Mouse (Mus musculus) midbrain, embryonic 15.5 days (tissue): ENCODE measurements around the gene Llcfc1. TPM values are rescaled to one million over a fixed set of nuclear protein-coding genes. Genes with fewer than 3 reads are reported as not detected.

Source experiments
- ATAC-seq: fragments of 200-750 bp; cut with Nextera tagmentation; replicated peaks from 2 replicates; pipeline ENCODE4 v1.8.0; 2017; ENCODE audit warnings: moderate TSS enrichment
- H3K27ac ChIP-seq: fragments of 300-500 bp; sonication (generic); 2 replicates; pipeline ENCODE4 v1.5.1; 2015; ENCODE audit warnings: mild to moderate bottlenecking, inconsistent platforms
- H3K27me3 ChIP-seq: fragments of 300-500 bp; sonication (generic); replicated peaks from 2 replicates; pipeline ENCODE4 v1.6.1; 2015; ENCODE audit warnings: inconsistent platforms
- H3K36me3 ChIP-seq: fragments of 300-500 bp; sonication (generic); replicated peaks from 2 replicates; pipeline ENCODE4 v1.6.1; 2015; ENCODE audit warnings: inconsistent platforms
- H3K4me1 ChIP-seq: fragments of 300-500 bp; sonication (generic); 2 replicates; pipeline ENCODE4 v1.6.1; 2015; ENCODE audit warnings: inconsistent platforms
- H3K4me2 ChIP-seq: fragments of 300-500 bp; sonication (generic); 2 replicates; pipeline ENCODE4 v1.6.1; 2015; ENCODE audit warnings: inconsistent platforms, mild to moderate bottlenecking, moderate library complexity
- H3K4me3 ChIP-seq: fragments of 300-500 bp; sonication (generic); 2 replicates; pipeline ENCODE4 v1.5.1; 2015; ENCODE audit warnings: mild to moderate bottlenecking, inconsistent platforms
- H3K9ac ChIP-seq: fragments of 300-500 bp; sonication (generic); 2 replicates; pipeline ENCODE4 v1.6.1; 2015; ENCODE audit warnings: mild to moderate bottlenecking, inconsistent platforms
- H3K9me3 ChIP-seq: fragments of 300-500 bp; sonication (generic); 2 replicates; pipeline ENCODE4 v1.6.1; 2016; ENCODE audit warnings: inconsistent platforms
- WGBS: fragments of 180-500 bp; shearing (Covaris S2); methylation state at CpG from one replicate; pipeline ENCODE4 v1.1.7; 2015; ENCODE audit warnings: mixed read lengths; 5-methylcytosine and 5-hydroxymethylcytosine counted together
- polyA plus RNA-seq: library from polyadenylated mRNA; unstranded; fragments of >200 nt; fragmentation: Nextera tagmentation; extraction: Ambion mirVana; gene quantifications from 2 replicates; pipeline ENCODE4 v1.2.1, GENCODE M21; 2015

The Llcfc1 gene
- polyA plus RNA-seq, 1 experiment from 2014 or later = not detected

DNA sequence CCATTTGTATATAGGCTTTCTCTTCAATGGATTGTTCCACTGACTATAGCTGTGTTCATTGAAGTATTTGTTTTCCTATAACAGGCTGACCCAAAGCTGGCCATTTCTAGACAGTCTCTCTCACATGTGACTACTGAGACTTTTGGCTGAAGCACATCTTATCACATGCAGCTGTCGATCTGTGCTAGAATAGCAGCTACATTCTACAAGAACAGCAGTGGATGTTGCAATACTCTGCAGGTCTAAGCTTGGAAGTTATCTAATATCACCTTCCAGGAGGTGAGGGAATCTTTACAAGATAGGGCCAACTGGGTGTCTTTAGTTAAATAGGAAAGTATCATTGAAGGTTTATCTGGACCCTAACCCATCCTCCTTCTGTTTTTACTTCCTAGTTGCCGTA, 37.2 kb downstream of the Llcfc1 start:
- WGBS = 94% methylated on average over 2 of the region's 2 CpGs
- Histone ChIP-seq H3K9ac (no peak overlapping the region), H3K9me3 (no peaks in the 10 kb centered on the region), H3K4me2 (no peak overlapping the region), H3K27ac (no peak overlapping the region), H3K36me3 (no peaks in the 10 kb centered on the region), H3K27me3 (no peaks in the 10 kb centered on the region), H3K4me1 (no peaks in the 10 kb centered on the region), H3K4me3 (no peak overlapping the region)
- ATAC-seq = no peak

DNA sequence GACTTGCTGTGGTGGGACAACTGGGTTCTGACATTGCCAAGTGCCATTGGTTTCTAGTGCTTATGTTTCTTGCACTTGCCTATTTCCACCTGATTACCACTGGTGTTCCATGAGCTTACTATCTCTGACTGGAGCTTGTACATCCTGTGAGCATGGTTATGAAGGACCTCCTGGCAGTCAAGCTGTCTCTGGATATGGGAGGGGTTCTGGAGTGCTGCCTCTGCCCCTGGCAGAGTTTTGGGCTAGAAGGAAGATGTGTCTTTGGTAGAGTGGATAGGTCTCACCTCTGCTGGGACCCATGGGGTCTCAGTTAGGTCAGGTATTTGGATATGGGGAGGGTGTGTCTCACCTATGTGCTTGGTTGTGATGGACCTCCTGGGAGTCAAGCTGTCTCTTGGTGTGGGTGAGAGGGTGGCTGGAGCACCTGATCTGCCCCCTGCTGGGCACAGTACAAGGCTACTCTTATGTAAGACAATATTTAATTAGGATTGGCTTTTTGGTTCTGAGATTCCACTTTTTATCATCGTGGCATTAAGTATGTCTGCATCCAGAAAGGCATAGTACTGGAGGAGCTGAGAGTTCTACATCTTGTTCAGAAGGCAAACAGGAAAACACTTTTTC, 43.9 kb downstream of the Llcfc1 start:
- no peaks in the 10 kb centered on the region for H3K36me3 ChIP-seq
- no peak overlapping the region for H3K27ac ChIP-seq
- no peak overlapping the region for H3K9ac ChIP-seq
- H3K4me1 ChIP-seq = no peaks in the 10 kb centered on the region
- H3K27me3 ChIP-seq = no peaks in the 10 kb centered on the region
- no peak for ATAC-seq
- no peaks in the 10 kb centered on the region for H3K9me3 ChIP-seq
- no peak overlapping the region for H3K4me3 ChIP-seq
- WGBS = 92% methylated on average over 1 of the region's 1 CpGs
- no peak overlapping the region for H3K4me2 ChIP-seq

DNA sequence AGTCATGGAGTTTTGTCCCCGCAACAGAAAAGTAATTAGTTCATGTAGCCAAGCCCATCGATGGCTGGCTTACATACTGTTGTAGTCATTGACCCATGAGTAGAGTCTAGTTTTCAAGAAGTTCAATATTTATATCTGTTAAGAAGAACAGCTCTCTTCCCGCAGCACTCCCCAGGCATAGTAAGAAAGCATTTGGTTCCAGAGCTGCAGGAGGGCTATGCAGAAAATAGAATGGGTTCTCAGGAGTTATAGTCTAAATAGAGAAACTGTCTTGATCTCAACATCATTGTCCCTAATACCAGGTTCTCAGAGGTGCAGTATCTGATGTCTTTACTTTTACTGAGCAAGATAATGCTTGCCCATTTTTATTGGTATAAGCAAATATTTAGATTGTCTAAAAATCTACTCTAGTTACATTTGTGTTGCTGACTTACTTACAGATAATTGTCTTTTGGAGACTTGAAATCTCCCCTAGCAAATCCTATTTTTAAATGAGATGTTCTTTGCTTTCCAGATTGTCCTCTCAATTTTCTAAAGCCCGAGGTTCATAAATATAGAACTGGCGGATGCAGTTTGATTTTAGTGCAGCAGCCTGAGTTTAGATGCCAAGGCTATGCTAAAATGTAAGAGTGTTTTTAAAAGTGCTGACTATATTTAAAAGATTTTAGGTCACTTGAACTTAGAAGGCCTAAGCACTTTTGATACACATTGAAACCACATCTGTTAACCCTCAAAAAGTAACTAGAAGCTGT, 50.7 kb downstream of the Llcfc1 start:
- ATAC-seq = no peak
- no peaks in the 10 kb centered on the region for H3K27me3 ChIP-seq
- H3K9me3 ChIP-seq = no peaks in the 10 kb centered on the region
- no peak overlapping the region for H3K9ac ChIP-seq
- H3K4me3 ChIP-seq = no peak overlapping the region
- WGBS = 91% methylated on average over 5 of the region's 5 CpGs
- H3K27ac ChIP-seq = no peak overlapping the region
- no peaks in the 10 kb centered on the region for H3K36me3 ChIP-seq
- H3K4me1 ChIP-seq = no peaks in the 10 kb centered on the region
- H3K4me2 ChIP-seq = no peak overlapping the region

Other genes starting within 250 kb of the Llcfc1 start
- gene Gm10334, start 238.3 kb upstream of the Llcfc1 start, polyA plus RNA-seq = not detected in 2 replicates
- not detected in 2 replicates for gene Prss1, start 225.5 kb upstream of the Llcfc1 start, polyA plus RNA-seq
- gene Prss2, start 162.6 kb upstream of the Llcfc1 start, polyA plus RNA-seq = not detected in 2 replicates
- gene Ephb6, start 78.9 kb upstream of the Llcfc1 start, polyA plus RNA-seq = 43.7 and 44.2 TPM in 2 replicates
- 0.89 and 1.3 TPM in 2 replicates for gene Trpv6, start 48.0 kb upstream of the Llcfc1 start, polyA plus RNA-seq
- not detected in 2 replicates for gene Trpv5, start 3.7 kb upstream of the Llcfc1 start, polyA plus RNA-seq
- gene Kel, start 19.9 kb downstream of the Llcfc1 start, polyA plus RNA-seq = 0.21 and 0.75 TPM in 2 replicates
- not detected in 2 replicates for gene Olfr459, start 90.7 kb downstream of the Llcfc1 start, polyA plus RNA-seq
- not detected in 2 replicates for gene Pip, start 163.1 kb downstream of the Llcfc1 start, polyA plus RNA-seq
- gene Sval2, start 168.6 kb downstream of the Llcfc1 start, polyA plus RNA-seq = not detected in 2 replicates